22 mouse cellular contexts compared by ENCODE assay signal in the genomic region with DNA sequence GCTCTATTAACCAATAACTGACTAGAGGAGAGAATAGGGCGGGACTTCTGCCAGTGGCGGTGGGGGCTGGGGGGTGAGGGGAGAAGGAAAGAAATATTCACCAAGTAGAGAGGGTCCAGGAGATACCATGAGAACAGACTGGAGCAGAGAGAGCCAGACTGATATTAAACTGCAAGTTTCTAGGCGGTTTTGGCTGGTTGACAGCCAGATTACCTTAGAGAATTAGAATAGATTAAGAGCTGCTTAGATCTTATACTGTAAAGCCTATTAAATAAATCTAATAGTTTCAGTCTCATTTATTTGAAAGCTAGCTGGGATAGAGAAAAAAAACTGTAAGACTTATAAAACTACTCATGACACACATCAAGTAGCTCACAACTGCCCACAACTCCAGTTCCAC.
"Had no signal": no experiment of that assay in that cellular context is flagged by ENCODE, and none has a peak within 500 bp of the region (broad histone marks: within the 10 kb centered on the region; RNA-seq: fewer than 3 reads in every experiment).

No protein-coding gene starts in this region.

- H3K36me3 ChIP-seq: kidney, embryonic 15.5 days; limb, embryonic 12.5 days; limb, embryonic 15.5 days; liver, embryonic 15.5 days; lung, embryonic 15.5 days; midbrain, embryonic 13.5 days; neural tube, embryonic 12.5 days; neural tube, embryonic 15.5 days had no signal

- H3K4me2 ChIP-seq: kidney, embryonic 15.5 days; limb, embryonic 12.5 days; limb, embryonic 15.5 days; liver, embryonic 11.5 days; liver, embryonic 15.5 days; lung, embryonic 15.5 days; midbrain, embryonic 13.5 days; neural tube, embryonic 12.5 days; neural tube, embryonic 15.5 days had no signal

- H3K4me3 ChIP-seq: kidney, embryonic 15.5 days; left cerebral cortex, adult 2 months; limb, embryonic 12.5 days; limb, embryonic 15.5 days; liver, embryonic 15.5 days; lung, embryonic 15.5 days; midbrain, embryonic 13.5 days; neural tube, embryonic 12.5 days; neural tube, embryonic 15.5 days had no signal

- H3K27ac ChIP-seq: kidney, embryonic 15.5 days; left cerebral cortex, adult 2 months; limb, embryonic 12.5 days; limb, embryonic 15.5 days; liver, embryonic 15.5 days; lung, embryonic 15.5 days; midbrain, embryonic 13.5 days; neural tube, embryonic 12.5 days; neural tube, embryonic 15.5 days; stomach, postnatal 0 days had no signal

- H3K27me3 ChIP-seq: kidney, embryonic 15.5 days; limb, embryonic 15.5 days; liver, embryonic 15.5 days; lung, embryonic 15.5 days; midbrain, embryonic 13.5 days; neural tube, embryonic 12.5 days; neural tube, embryonic 15.5 days had no signal

- H3K9me3 ChIP-seq: kidney, embryonic 15.5 days; limb, embryonic 12.5 days; limb, embryonic 15.5 days; liver, embryonic 15.5 days; lung, embryonic 15.5 days; midbrain, embryonic 13.5 days; neural tube, embryonic 12.5 days; neural tube, embryonic 15.5 days had no signal

- H3K9ac ChIP-seq: kidney, embryonic 15.5 days; limb, embryonic 12.5 days; limb, embryonic 15.5 days; liver, embryonic 15.5 days; lung, embryonic 15.5 days; midbrain, embryonic 13.5 days; neural tube, embryonic 12.5 days; neural tube, embryonic 15.5 days had no signal

- ATAC-seq: midbrain, embryonic 13.5 days had no signal

- DNase-seq: kidney, postnatal 10 days; layer of hippocampus, postnatal 36 days; lung, adult 18-20 months; lung, postnatal 10 days; lung, postnatal 36 days; right cerebral cortex, adult 18-20 months; right cerebral cortex, postnatal 14 days; right cerebral cortex, postnatal 4 days; thymus, adult 2 months; thymus, postnatal 14 days; thymus, postnatal 4 days had no signal
